Mouse (Mus musculus) stomach, postnatal 0 days (tissue): ENCODE data around the gene Sh3bgrl2. TPM values are rescaled to one million over a fixed set of nuclear protein-coding genes. Genes with fewer than 3 reads are reported as not detected.

Experiments
- ATAC-seq: fragments of 200-750 bp; cut with Nextera tagmentation; 2 replicates; pipeline ENCODE4 v1.8.0; 2017; ENCODE audit not compliant: low FRiP score, low TSS enrichment
- DNase-seq: peaks from one replicate; pipeline ENCODE4 v3.0.0-alpha.2; 2016; ENCODE audit warnings: low spot score
- H3K27ac ChIP-seq: fragments of 300-500 bp; sonication (generic); replicated peaks from 2 replicates; pipeline ENCODE4 v1.5.1; 2014; ENCODE audit warnings: mild to moderate bottlenecking, control low read depth
- H3K27me3 ChIP-seq: fragments of 300-500 bp; sonication (generic); 2 replicates; pipeline ENCODE4 v1.6.1; 2014; ENCODE audit warnings: low read length; ENCODE audit not compliant: control insufficient read depth, insufficient read depth
- H3K36me3 ChIP-seq: fragments of 300-500 bp; sonication (generic); 2 replicates; pipeline ENCODE4 v1.6.1; 2014; ENCODE audit warnings: low read length, mixed read lengths; ENCODE audit not compliant: control insufficient read depth, insufficient read depth
- H3K4me1 ChIP-seq: fragments of 300-500 bp; sonication (generic); replicated peaks from 2 replicates; pipeline ENCODE4 v1.6.1; 2014; ENCODE audit warnings: antibody characterized with exemption; ENCODE audit not compliant: control insufficient read depth, insufficient read depth
- H3K4me2 ChIP-seq: fragments of 300-500 bp; sonication (generic); replicated peaks from 2 replicates; pipeline ENCODE4 v1.6.1; 2014; ENCODE audit warnings: low read depth, mild to moderate bottlenecking, control low read depth, moderate library complexity
- H3K4me3 ChIP-seq: fragments of 300-500 bp; sonication (generic); 2 replicates; pipeline ENCODE4 v1.5.1; 2014; ENCODE audit warnings: low read depth, low read length, control low read depth
- H3K9ac ChIP-seq: fragments of 300-500 bp; sonication (generic); 2 replicates; pipeline ENCODE4 v1.6.1; 2014; ENCODE audit warnings: mild to moderate bottlenecking, low read length, control low read depth, mixed read lengths
- H3K9me3 ChIP-seq: fragments of 300-500 bp; sonication (generic); 2 replicates; pipeline ENCODE4 v1.6.1; 2016; ENCODE audit warnings: low read length; ENCODE audit not compliant: control insufficient read depth
- CTCF ChIP-seq: IDR thresholded peaks from 2 replicates; pipeline ENCODE4 v1.5.1; 2016; ENCODE audit warnings: antibody characterized with exemption, low read depth, mild to moderate bottlenecking, moderate library complexity
- EP300 ChIP-seq: optimal IDR thresholded peaks from 2 replicates; pipeline ENCODE3; 2016; ENCODE audit warnings: antibody characterized with exemption
- WGBS: fragments of 180-500 bp; shearing (Covaris S2); extraction: QIAGEN DNeasy Blood & Tissue Kit; methylation state at CpG from one replicate; pipeline ENCODE4 v1.1.7; 2014; 5-methylcytosine and 5-hydroxymethylcytosine counted together
- polyA plus RNA-seq: library from polyadenylated mRNA; unstranded; fragments of >200 nt; fragmentation: Nextera tagmentation; extraction: Ambion mirVana; gene quantifications from 2 replicates; pipeline ENCODE4 v1.2.1, GENCODE M21; 2015

Sh3bgrl2 gene
- polyA plus RNA-seq, 1 experiment from 2014 or later = 114 TPM

DNA sequence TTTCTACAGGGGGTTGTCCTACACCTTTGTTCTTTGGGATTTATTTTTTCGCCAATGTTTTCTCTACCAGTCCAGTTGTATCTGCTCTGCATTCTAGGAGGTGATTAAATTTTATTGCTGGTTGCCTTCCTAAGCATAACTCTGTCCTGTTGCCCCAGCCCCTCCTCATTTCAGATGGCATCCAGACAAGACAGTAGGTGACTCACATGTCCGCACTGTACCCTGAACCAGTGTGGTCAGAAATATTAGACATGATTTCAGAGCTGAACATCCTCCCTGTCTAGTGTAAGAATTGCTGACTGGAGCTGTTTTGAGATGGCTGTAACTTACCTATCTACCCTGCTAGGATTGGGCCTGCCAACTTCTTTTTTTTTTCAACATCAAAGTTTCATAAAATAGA lies 40.9 kb downstream of the Sh3bgrl2 start:
- TF ChIP-seq CTCF (no peak), EP300 (no peak)
- ATAC-seq (no peak), DNase-seq (no peak)
- H3K27me3 ChIP-seq = no peaks in the 10 kb centered on the region
- H3K9me3 ChIP-seq = no peaks in the 10 kb centered on the region
- H3K4me2 ChIP-seq = no peak overlapping the region
- H3K4me3 ChIP-seq = no peak overlapping the region
- 90% methylated on average over 2 of the region's 2 CpGs for WGBS
- no peak overlapping the region for H3K27ac ChIP-seq
- H3K9ac ChIP-seq = no peak overlapping the region
- H3K4me1 ChIP-seq = 0 out of 2 replicates have a peak, but pooled peaks cover 2% of the 10 kb centered on the region
- H3K36me3 ChIP-seq = no peaks in the 10 kb centered on the region

- WGBS = 49% methylated on average over 14 of the region's 14 CpGs
- H3K9me3 ChIP-seq = no peaks in the 10 kb centered on the region
- no peak overlapping the region for H3K27ac ChIP-seq
- H3K4me2 ChIP-seq = no peak overlapping the region
- H3K9ac ChIP-seq = no peak overlapping the region
- no peaks in the 10 kb centered on the region for H3K27me3 ChIP-seq
- H3K4me1 ChIP-seq = 0 out of 2 replicates have a peak, but pooled peaks cover 2% of the 10 kb centered on the region
- TF ChIP-seq CTCF = no peak
- no peak for TF ChIP-seq EP300
- DNase-seq (no peak), ATAC-seq (no peak)
- no peak overlapping the region for H3K4me3 ChIP-seq
- no peaks in the 10 kb centered on the region for H3K36me3 ChIP-seq
These were observed 41.7 kb downstream of the Sh3bgrl2 start for GRCm38 (mm10) chr9:83589680-83590467.

DNA sequence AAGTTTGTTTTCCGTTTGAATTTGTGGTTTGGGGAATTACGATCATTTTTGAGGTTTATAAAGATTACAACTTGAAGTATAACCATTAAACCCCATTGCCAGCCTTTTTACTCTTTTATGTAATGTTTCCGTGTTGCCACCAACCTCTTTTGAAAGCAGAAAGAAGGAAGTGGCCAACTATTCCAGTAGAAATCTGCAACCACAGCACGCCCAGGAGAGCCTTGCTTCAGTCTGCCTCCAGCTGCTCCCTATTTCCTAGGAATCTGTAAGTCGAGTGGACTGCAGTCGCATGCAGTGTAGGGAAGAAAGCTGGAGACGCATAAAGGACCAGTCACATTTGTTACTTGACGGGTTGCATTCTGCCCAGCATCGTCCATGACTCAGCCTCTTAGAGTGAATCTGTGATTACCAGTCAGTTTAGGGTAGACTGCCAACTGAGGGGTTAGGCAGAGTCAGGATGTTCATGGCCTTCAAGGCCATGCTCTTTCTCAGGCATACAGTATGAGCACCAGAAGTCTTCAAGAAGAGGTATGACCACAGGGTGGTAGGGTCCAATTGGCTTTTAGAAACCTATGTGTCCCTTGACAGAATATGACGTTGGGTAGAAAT lies 43.8 kb downstream of the Sh3bgrl2 start:
- TF ChIP-seq CTCF (no peak), EP300 (no peak)
- ATAC-seq = no peak
- WGBS = 81% methylated on average over 10 of the region's 10 CpGs

DNA sequence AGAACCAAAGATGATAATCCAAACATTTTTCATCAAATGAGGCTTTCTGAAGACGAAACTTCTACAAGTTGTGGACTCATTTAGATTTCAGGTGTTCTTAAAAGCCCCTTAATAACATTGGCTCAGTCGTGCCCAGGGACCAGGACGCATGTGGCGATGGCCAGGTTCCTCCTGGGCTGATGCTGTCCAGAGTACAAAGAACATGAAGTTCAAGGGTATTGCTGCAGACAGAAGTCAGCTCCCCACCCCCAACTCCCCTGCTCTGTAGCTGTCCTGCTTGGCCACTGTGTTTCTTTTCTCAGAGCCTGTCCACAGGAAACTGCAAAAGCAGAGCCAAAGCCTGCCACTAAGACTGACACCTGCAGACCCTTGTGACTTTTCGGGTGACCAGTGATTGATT lies 45.7 kb downstream of the Sh3bgrl2 start:
- H3K9ac ChIP-seq = no peak overlapping the region
- no peak for TF ChIP-seq CTCF
- H3K27ac ChIP-seq = no peak overlapping the region
- H3K4me1 ChIP-seq = 0 out of 2 replicates have a peak, but pooled peaks cover 2% of the 10 kb centered on the region
- H3K4me2 ChIP-seq = no peak overlapping the region
- no peaks in the 10 kb centered on the region for H3K36me3 ChIP-seq
- WGBS = 77% methylated on average over 5 of the region's 5 CpGs
- H3K9me3 ChIP-seq = no peaks in the 10 kb centered on the region
- no peak for ATAC-seq
- no peak overlapping the region for H3K4me3 ChIP-seq
- DNase-seq = no peak
- no peaks in the 10 kb centered on the region for H3K27me3 ChIP-seq

More for the DNA sequence above, 43.8 kb downstream of the Sh3bgrl2 start:
- H3K27ac ChIP-seq = no peak overlapping the region
- H3K36me3 ChIP-seq = no peaks in the 10 kb centered on the region
- no peak overlapping the region for H3K9ac ChIP-seq
- H3K27me3 ChIP-seq = no peaks in the 10 kb centered on the region
- no peak for DNase-seq
- no peak overlapping the region for H3K4me2 ChIP-seq
- H3K4me1 ChIP-seq = 0 out of 2 replicates have a peak, but pooled peaks cover 2% of the 10 kb centered on the region
- no peak overlapping the region for H3K4me3 ChIP-seq
- H3K9me3 ChIP-seq = no peaks in the 10 kb centered on the region

DNA sequence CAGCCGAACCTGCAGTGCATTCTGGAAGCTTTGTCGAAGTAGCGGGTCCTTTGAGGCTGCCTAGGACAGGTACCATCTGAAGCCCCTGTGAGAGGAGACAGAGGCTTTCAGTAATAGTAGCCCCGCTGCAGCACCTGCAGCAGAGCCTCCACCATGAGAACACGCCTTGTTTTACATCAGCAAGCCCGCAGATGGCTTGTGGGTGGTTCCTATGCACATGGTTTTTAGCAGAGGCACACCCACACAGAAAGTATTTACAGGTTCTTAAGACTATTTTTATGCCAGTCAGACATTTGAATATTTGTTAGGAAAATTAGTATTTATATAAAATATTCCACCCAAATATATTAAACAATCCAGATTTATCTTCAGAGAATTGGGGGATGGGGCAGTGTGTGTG lies 48.0 kb downstream of the Sh3bgrl2 start:
- no peak for TF ChIP-seq EP300
- TF ChIP-seq CTCF = no peak
- H3K4me1 ChIP-seq = no peaks in the 10 kb centered on the region
- no peaks in the 10 kb centered on the region for H3K9me3 ChIP-seq
- H3K36me3 ChIP-seq = no peaks in the 10 kb centered on the region
- H3K4me3 ChIP-seq = no peak overlapping the region
- H3K27me3 ChIP-seq = no peaks in the 10 kb centered on the region
- ATAC-seq (no peak), DNase-seq (no peak)
- H3K9ac ChIP-seq = no peak overlapping the region
- WGBS = 74% methylated on average over 6 of the region's 6 CpGs
- H3K27ac ChIP-seq = no peak overlapping the region
- H3K4me2 ChIP-seq = no peak overlapping the region
